Mouse (Mus musculus) forebrain, embryonic 12.5 days (tissue): ENCODE data around the gene Gpr183. TPM values are rescaled to one million over a fixed set of nuclear protein-coding genes. Genes with fewer than 3 reads are reported as not detected.
A peak's percentile ranks its signal among the peaks of the same experiment; 100 is the strongest.

Experiments
- ATAC-seq: fragments of 200-750 bp; cut with Nextera tagmentation; 2 replicates; pipeline ENCODE4 v1.8.0; 2017; ENCODE audit warnings: moderate TSS enrichment; ENCODE audit not compliant: low FRiP score
- H3K27ac ChIP-seq: fragments of 300-500 bp; sonication (generic); 2 replicates; pipeline ENCODE4 v1.5.1; 2016; ENCODE audit warnings: mild to moderate bottlenecking
- H3K27me3 ChIP-seq: fragments of 300-500 bp; sonication (generic); 2 replicates; pipeline ENCODE4 v1.6.1; 2016; ENCODE audit warnings: mild to moderate bottlenecking
- H3K36me3 ChIP-seq: fragments of 300-500 bp; sonication (generic); replicated peaks from 2 replicates; pipeline ENCODE4 v1.6.1; 2016; ENCODE audit warnings: mild to moderate bottlenecking
- H3K4me1 ChIP-seq: fragments of 300-500 bp; sonication (generic); 2 replicates; pipeline ENCODE4 v1.6.1; 2016
- H3K4me2 ChIP-seq: fragments of 300-500 bp; sonication (generic); 2 replicates; pipeline ENCODE4 v1.6.1; 2016; ENCODE audit warnings: mild to moderate bottlenecking, moderate library complexity
- H3K4me3 ChIP-seq: fragments of 300-500 bp; sonication (generic); replicated peaks from 2 replicates; pipeline ENCODE4 v1.5.1; 2016; ENCODE audit warnings: mild to moderate bottlenecking
- H3K9ac ChIP-seq: fragments of 300-500 bp; sonication (generic); 2 replicates; pipeline ENCODE4 v1.6.1; 2016; ENCODE audit warnings: mild to moderate bottlenecking
- H3K9me3 ChIP-seq: fragments of 300-500 bp; sonication (generic); 2 replicates; pipeline ENCODE4 v1.6.1; 2016
- WGBS: fragments of 180-500 bp; shearing (Covaris S2); methylation state at CpG from one replicate; pipeline ENCODE4 v1.1.7; 2016; 5-methylcytosine and 5-hydroxymethylcytosine counted together
- polyA plus RNA-seq: library from polyadenylated mRNA; unstranded; fragments of >200 nt; fragmentation: Nextera tagmentation; extraction: Ambion mirVana; gene quantifications from 2 replicates; pipeline ENCODE4 v1.2.1, GENCODE M21; 2016

Gpr183 gene
- polyA plus RNA-seq, result 1.4 and 1.8 TPM in 2 replicates

GRCm38 (mm10) chr14:121964990-121965389, at the start of gene Gpr183:
Gene Gpr183, minus strand, starts transcription at chr14:121965195.
- no peak within 1 kb of the TSS for H3K4me3 ChIP-seq
- ATAC-seq, result no peak

GRCm38 (mm10) chr14:122013417-122013951, 48.5 kb upstream of the Gpr183 start:
- Histone ChIP-seq H3K4me2 (no peak overlapping the region), H3K27me3 (no peaks in the 10 kb centered on the region), H3K4me3 (no peak overlapping the region), H3K36me3 (peaks cover 31% of the 10 kb centered on the region), H3K4me1 (no peaks in the 10 kb centered on the region), H3K9me3 (no peaks in the 10 kb centered on the region), H3K27ac (no peak overlapping the region), H3K9ac (no peak overlapping the region)
- 86% methylated on average over 14 of the region's 14 CpGs for WGBS
- ATAC-seq, result no peak

More at GRCm38 (mm10) chr14:121964990-121965389, at the start of gene Gpr183:
- no peaks in the 10 kb centered on the region for H3K27me3 ChIP-seq
- H3K27ac ChIP-seq, result no peak within 1 kb of the TSS
- H3K9ac ChIP-seq, result no peak within 1 kb of the TSS
- H3K9me3 ChIP-seq, result no peaks in the 10 kb centered on the region
- WGBS, result 77% methylated on average over 6 of the region's 6 CpGs
- no peak within 1 kb of the TSS for H3K4me2 ChIP-seq
- H3K36me3 ChIP-seq, result no peaks in the 10 kb centered on the region
- no peaks in the 10 kb centered on the region for H3K4me1 ChIP-seq

- no peaks in the 10 kb centered on the region for H3K9me3 ChIP-seq
- no peak overlapping the region for H3K4me3 ChIP-seq
- WGBS, result 84% methylated on average over 13 of the region's 13 CpGs
- ATAC-seq, result no peak
- no peak overlapping the region for H3K4me2 ChIP-seq
- H3K9ac ChIP-seq, result no peak overlapping the region
- H3K36me3 ChIP-seq, result peaks cover 31% of the 10 kb centered on the region
- H3K27me3 ChIP-seq, result no peaks in the 10 kb centered on the region
- no peak overlapping the region for H3K27ac ChIP-seq
- no peaks in the 10 kb centered on the region for H3K4me1 ChIP-seq
Measured at GRCm38 (mm10) chr14:122012814-122013213, 47.8 kb upstream of the Gpr183 start.

- no peaks in the 10 kb centered on the region for H3K4me1 ChIP-seq
- no peaks in the 10 kb centered on the region for H3K27me3 ChIP-seq
- H3K9ac ChIP-seq, result no peak overlapping the region
- no peak overlapping the region for H3K4me3 ChIP-seq
- peaks cover 31% of the 10 kb centered on the region for H3K36me3 ChIP-seq
- no peak overlapping the region for H3K27ac ChIP-seq
- no peaks in the 10 kb centered on the region for H3K9me3 ChIP-seq
- ATAC-seq, result no peak
- WGBS, result 79% methylated on average over 5 of the region's 5 CpGs
- no peak overlapping the region for H3K4me2 ChIP-seq
Measured at GRCm38 (mm10) chr14:122012193-122012592, 47.2 kb upstream of the Gpr183 start.

GRCm38 (mm10) chr14:122011768-122012167, 46.8 kb upstream of the Gpr183 start:
- Histone ChIP-seq H3K9me3 (no peaks in the 10 kb centered on the region), H3K4me3 (no peak overlapping the region), H3K27me3 (no peaks in the 10 kb centered on the region), H3K27ac (no peak overlapping the region), H3K4me1 (no peaks in the 10 kb centered on the region), H3K4me2 (no peak overlapping the region), H3K36me3 (peaks cover 31% of the 10 kb centered on the region), H3K9ac (no peak overlapping the region)
- no peak for ATAC-seq
- 94% methylated on average over 8 of the region's 8 CpGs for WGBS

GRCm38 (mm10) chr14:122010301-122010700, 45.3 kb upstream of the Gpr183 start:
- WGBS, result 88% methylated on average over 7 of the region's 7 CpGs
- H3K4me2 ChIP-seq, result no peak overlapping the region
- no peaks in the 10 kb centered on the region for H3K9me3 ChIP-seq
- no peak for ATAC-seq
- H3K36me3 ChIP-seq, result peaks cover 26% of the 10 kb centered on the region
- H3K4me3 ChIP-seq, result no peak overlapping the region
- no peak overlapping the region for H3K9ac ChIP-seq
- no peak overlapping the region for H3K27ac ChIP-seq
- no peaks in the 10 kb centered on the region for H3K4me1 ChIP-seq
- H3K27me3 ChIP-seq, result no peaks in the 10 kb centered on the region

GRCm38 (mm10) chr14:122009502-122009901, 44.5 kb upstream of the Gpr183 start:
- Histone ChIP-seq H3K4me1 (no peaks in the 10 kb centered on the region), H3K36me3 (peaks cover 24% of the 10 kb centered on the region), H3K4me2 (no peak overlapping the region), H3K27ac (no peak overlapping the region), H3K4me3 (no peak overlapping the region), H3K9me3 (no peaks in the 10 kb centered on the region), H3K27me3 (no peaks in the 10 kb centered on the region), H3K9ac (no peak overlapping the region)
- no peak for ATAC-seq
- 93% methylated on average over 13 of the region's 13 CpGs for WGBS

GRCm38 (mm10) chr14:122008261-122008660, 43.3 kb upstream of the Gpr183 start:
- Histone ChIP-seq H3K4me2 (no peak overlapping the region), H3K4me1 (no peaks in the 10 kb centered on the region), H3K9ac (no peak overlapping the region), H3K27ac (no peak overlapping the region), H3K4me3 (no peak overlapping the region), H3K9me3 (no peaks in the 10 kb centered on the region), H3K36me3 (peaks cover 24% of the 10 kb centered on the region), H3K27me3 (no peaks in the 10 kb centered on the region)
- 89% methylated on average over 4 of the region's 4 CpGs for WGBS
- ATAC-seq, result no peak

- Histone ChIP-seq H3K36me3 (peaks cover 2% of the 10 kb centered on the region), H3K27ac (no peak overlapping the region), H3K27me3 (no peaks in the 10 kb centered on the region), H3K9me3 (no peaks in the 10 kb centered on the region), H3K4me2 (no peak overlapping the region), H3K4me1 (no peaks in the 10 kb centered on the region), H3K9ac (no peak overlapping the region), H3K4me3 (no peak overlapping the region)
- no peak for ATAC-seq
Measured at GRCm38 (mm10) chr14:122003812-122004211, 38.8 kb upstream of the Gpr183 start.

GRCm38 (mm10) chr14:122002224-122002623, 37.2 kb upstream of the Gpr183 start:
- no peaks in the 10 kb centered on the region for H3K4me1 ChIP-seq
- peaks cover 3% of the 10 kb centered on the region; the same call in 1 of the 2 replicates for H3K36me3 ChIP-seq
- no peak overlapping the region for H3K9ac ChIP-seq
- no peak for ATAC-seq
- no peak overlapping the region for H3K4me2 ChIP-seq
- no peak overlapping the region for H3K27ac ChIP-seq
- H3K4me3 ChIP-seq, result no peak overlapping the region
- 94% methylated on average over 6 of the region's 7 CpGs for WGBS
- H3K9me3 ChIP-seq, result no peaks in the 10 kb centered on the region
- no peaks in the 10 kb centered on the region for H3K27me3 ChIP-seq

- H3K4me2 ChIP-seq, result no peak overlapping the region
- no peak for ATAC-seq
- H3K9ac ChIP-seq, result no peak overlapping the region
- H3K27me3 ChIP-seq, result no peaks in the 10 kb centered on the region
- peaks cover 16% of the 10 kb centered on the region for H3K36me3 ChIP-seq
- no peaks in the 10 kb centered on the region for H3K4me1 ChIP-seq
- no peak overlapping the region for H3K27ac ChIP-seq
- H3K4me3 ChIP-seq, result no peak overlapping the region
- no peaks in the 10 kb centered on the region for H3K9me3 ChIP-seq
- WGBS, result 96% methylated on average over 17 of the region's 17 CpGs
Measured at GRCm38 (mm10) chr14:122000346-122001105, 35.5 kb upstream of the Gpr183 start.

- Histone ChIP-seq H3K36me3 (peaks cover 26% of the 10 kb centered on the region), H3K4me1 (no peaks in the 10 kb centered on the region), H3K9me3 (no peaks in the 10 kb centered on the region), H3K27me3 (no peaks in the 10 kb centered on the region), H3K9ac (no peak overlapping the region), H3K4me3 (no peak overlapping the region), H3K27ac (no peak overlapping the region), H3K4me2 (no peak overlapping the region)
- WGBS, result 79% methylated on average over 8 of the region's 8 CpGs
- ATAC-seq, result 0 out of 2 replicates have a peak, but pooled peaks have one; percentile 25
Measured at GRCm38 (mm10) chr14:121999455-121999854, 34.5 kb upstream of the Gpr183 start.

- ATAC-seq, result no peak
- WGBS, result 93% methylated on average over 8 of the region's 8 CpGs
- no peak overlapping the region for H3K9ac ChIP-seq
- no peak overlapping the region for H3K27ac ChIP-seq
- no peak overlapping the region for H3K4me3 ChIP-seq
- H3K9me3 ChIP-seq, result no peaks in the 10 kb centered on the region
- peaks cover 30% of the 10 kb centered on the region for H3K36me3 ChIP-seq
- H3K4me1 ChIP-seq, result no peaks in the 10 kb centered on the region
- no peaks in the 10 kb centered on the region for H3K27me3 ChIP-seq
- no peak overlapping the region for H3K4me2 ChIP-seq
Measured at GRCm38 (mm10) chr14:121996786-121997185, 31.8 kb upstream of the Gpr183 start.
